In the genomic region with DNA sequence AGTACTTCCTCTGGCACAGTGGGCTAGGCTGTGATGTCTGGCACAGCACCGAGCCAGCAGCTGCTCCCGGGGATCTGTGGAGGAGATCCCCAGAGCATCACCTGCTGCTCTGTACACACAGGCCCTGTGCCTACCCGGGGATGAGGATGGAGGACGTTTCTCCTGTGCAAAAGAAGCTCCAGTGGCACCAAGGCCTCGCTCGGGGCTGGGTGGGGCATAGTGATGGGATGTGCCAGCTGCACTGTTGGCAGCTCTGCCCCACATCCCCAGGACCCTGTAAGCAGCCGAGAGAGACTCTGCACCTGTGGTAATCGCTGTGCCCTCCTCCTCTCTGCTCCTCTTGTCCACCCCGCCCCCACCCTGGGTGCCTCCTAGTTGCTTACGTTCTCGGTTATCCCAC, we compare ENCODE assay signal across 11 mouse cellular contexts. TPM values are rescaled to one million over a fixed set of nuclear protein-coding genes. Genes with fewer than 3 reads are reported as not detected.
DNase-seq lines count a peak whose midpoint lies in the region; TF ChIP-seq lines count a peak whose summit lies in the region.
"Had no signal": no experiment of that assay in that cellular context is flagged by ENCODE, and none has a peak within 500 bp of the region (broad histone marks: within the 10 kb centered on the region; RNA-seq: fewer than 3 reads in every experiment).

No protein-coding gene starts in this region.

- WGBS in cerebellum, adult 2 months = 18% methylated on average over 11 of the region's 11 CpGs
- 75% methylated on average over 11 of the region's 11 CpGs for WGBS in spleen, adult 2 months

- TF ChIP-seq POLR2A in cerebellum, adult 2 months (IDR thresholded peaks at IDR 0.05; ENCODE audit: borderline replicate concordance, insufficient read depth, low read length) = no peak
- TF ChIP-seq POLR2A in spleen, adult 2 months (IDR thresholded peaks at IDR 0.05; ENCODE audit: low read depth, low read length) = no peak

- DNase-seq in cerebellum, adult 2 months = peak; percentile 63 to 70
- DNase-seq in cerebellum, adult 9-10 months = no peak
- peak in 1 of 2 experiments; percentile 54 for DNase-seq in layer of hippocampus, adult 2 months (ENCODE audit: low spot score in 2 of 2)
- DNase-seq in layer of hippocampus, adult 8-10 months (ENCODE audit: low spot score in 2 of 2) = no peak
- no peak for DNase-seq in spleen, adult 2 months (ENCODE audit: low read depth in 1 of 2, low spot score in 2 of 2)
- no peak for DNase-seq in spleen, postnatal 14 days (ENCODE audit: low spot score in 2 of 2)
- DNase-seq in thymus, postnatal 4 days = peak; percentile 94
- DNase-seq in spleen, postnatal 10 days (ENCODE audit: low spot score in 2 of 2) = no peak

- no peaks in the 10 kb centered on the region for H3K36me3 ChIP-seq in spleen, adult 2 months (ENCODE audit: control insufficient read depth, insufficient read depth, low read length)
- H3K36me3 ChIP-seq: heart, embryonic 15.5 days; neural tube, embryonic 12.5 days had no signal

- no peaks in the 10 kb centered on the region for H3K27me3 ChIP-seq in cerebellum, adult 2 months (ENCODE audit: control insufficient read depth, insufficient read depth, low read length)
- H3K27me3 ChIP-seq in spleen, adult 2 months (ENCODE audit: control insufficient read depth, insufficient read depth, low read length) = no peaks in the 10 kb centered on the region
- H3K27me3 ChIP-seq: heart, embryonic 15.5 days had no signal

- H3K4me3 ChIP-seq in cerebellum, adult 2 months (replicated peaks; ENCODE audit: insufficient read depth, low read depth, low read length) = no peak overlapping the region
- peak overlapping the region; percentile 1; the same call in 1 of the 2 replicates for H3K4me3 ChIP-seq in layer of hippocampus, adult 2 months
- no peak overlapping the region for H3K4me3 ChIP-seq in spleen, adult 2 months (ENCODE audit: extremely low read depth, insufficient read depth, insufficient read length)
- H3K4me3 ChIP-seq: heart, embryonic 15.5 days; neural tube, embryonic 12.5 days had no signal

- no peak for TF ChIP-seq CTCF in cerebellum, adult 2 months (IDR thresholded peaks at IDR 0.05; ENCODE audit: borderline replicate concordance, insufficient read depth, low read depth, low read length)
- TF ChIP-seq CTCF in layer of hippocampus, adult 2 months (conservative IDR thresholded peaks at IDR 0.05) = no peak
- no peak for TF ChIP-seq CTCF in spleen, adult 2 months (IDR thresholded peaks at IDR 0.05; ENCODE audit: extremely low read depth, insufficient read depth, insufficient read length, insufficient replicate concordance)

- H3K27ac ChIP-seq in cerebellum, adult 2 months (ENCODE audit: insufficient read depth, low read length) = peak overlapping the region; percentile 48
- H3K27ac ChIP-seq in layer of hippocampus, adult 2 months = peak overlapping the region; percentile 99
- peak overlapping the region; percentile 15; the same call in 1 of the 2 replicates for H3K27ac ChIP-seq in spleen, adult 2 months (ENCODE audit: insufficient read depth, low read length)
- H3K27ac ChIP-seq: heart, embryonic 15.5 days; neural tube, embryonic 12.5 days had no signal

- peaks cover 63% of the 10 kb centered on the region for H3K4me1 ChIP-seq in cerebellum, adult 2 months (ENCODE audit: control insufficient read depth, insufficient read depth, low read length)
- H3K4me1 ChIP-seq in spleen, adult 2 months (ENCODE audit: control insufficient read depth, insufficient read depth, insufficient read length) = peaks cover 46% of the 10 kb centered on the region

RNA-seq across cellular contexts. Expression of a gene that starts 15.3 kb away (rescaled TPM):
- polyA plus RNA-seq in cerebellum, adult 2 months (2012; rRNA removed) = not detected in 2 replicates
- total RNA-seq in layer of hippocampus, adult 2 months (2021) = not detected
- total RNA-seq in layer of hippocampus, adult 8-10 months (2022) = not detected
- polyA plus RNA-seq in spleen, adult 2 months (2012; rRNA removed) = not detected in 2 replicates
- total RNA-seq: left cerebral cortex, postnatal 14 days had no signal

RNA-seq across cellular contexts. Expression of a gene that starts 37.4 kb away (rescaled TPM):
- polyA plus RNA-seq in cerebellum, adult 2 months (2012; rRNA removed) = 60.8 and 68.9 TPM in 2 replicates
- total RNA-seq in layer of hippocampus, adult 2 months (2021) = 100 to 1,000 TPM; 200 to 216 TPM
- total RNA-seq in layer of hippocampus, adult 8-10 months (2022) = 100 to 1,000 TPM; 169 to 188 (median 176) TPM
- polyA plus RNA-seq in spleen, adult 2 months (2012; rRNA removed) = 72.0 and 89.0 TPM in 2 replicates

Comparison
In these comparisons a context has a peak if more than half of its experiments do, and no peak if none do; other contexts are left out.
1. DNase-seq: peak in cerebellum, adult 2 months (2 of 2) and thymus, postnatal 4 days (single experiment); none in cerebellum, adult 9-10 months (single experiment), layer of hippocampus, adult 8-10 months (0 of 2), spleen, adult 2 months (0 of 2), spleen, postnatal 14 days (0 of 2) and spleen, postnatal 10 days (0 of 2).
2. H3K27ac ChIP-seq: peak in every context shown above with its lines; median percentile 99 in layer of hippocampus, adult 2 months; 48 in cerebellum, adult 2 months; 15 in spleen, adult 2 months.